Mouse (Mus musculus): ENCODE measurements around the gene Pum1.
"Not testable (repeated sequence)": the region's sequence is repeated elsewhere in the genome, so short reads cannot be mapped to it uniquely, and the experiment has no call there.

Pum1 gene

GRCm38 (mm10) chr4:130662979-130663725, at the start of gene Pum1:
Gene Pum1, plus strand, starts transcription at chr4:130663321.
- peak; percentile 90 to 93 for DNase-seq (ENCODE audit: low spot score in 2 of 2)

GRCm38 (mm10) chr4:130629391-130629790, 33.7 kb upstream of the Pum1 start:
- no peak for DNase-seq (ENCODE audit: low spot score in 2 of 2)

GRCm38 (mm10) chr4:130630232-130630847, 32.8 kb upstream of the Pum1 start:
- no peak for DNase-seq (ENCODE audit: low spot score in 2 of 2)

GRCm38 (mm10) chr4:130635076-130635475, 28.0 kb upstream of the Pum1 start:
- DNase-seq (ENCODE audit: low spot score in 2 of 2), result not testable (repeated sequence)

DNA sequence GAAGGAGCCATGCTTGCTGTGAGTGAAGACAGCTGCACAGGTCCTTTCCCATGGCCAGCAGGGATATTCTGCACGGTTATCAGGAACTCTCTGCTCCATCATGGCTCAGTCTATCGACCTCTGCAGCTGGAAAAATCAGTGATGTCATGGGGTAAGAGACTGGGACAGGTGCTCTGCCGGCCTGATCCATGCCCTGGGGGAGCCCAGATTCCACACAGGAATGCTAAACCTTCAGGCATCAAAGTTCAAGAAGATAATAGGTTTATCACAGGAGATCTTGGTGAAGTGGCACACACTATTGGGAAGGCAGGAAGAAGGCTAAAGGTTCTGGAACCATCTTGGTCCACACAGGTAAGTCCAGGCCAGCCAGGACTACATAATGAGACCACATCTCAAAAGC, 26.4 kb upstream of the Pum1 start:
- no peak for DNase-seq (ENCODE audit: low spot score in 2 of 2)

- no peak for DNase-seq (ENCODE audit: low spot score in 2 of 2)
Measured at GRCm38 (mm10) chr4:130637488-130638422, 25.4 kb upstream of the Pum1 start.

- no peak for DNase-seq (ENCODE audit: low spot score in 2 of 2)
Measured at GRCm38 (mm10) chr4:130640031-130640717, 22.9 kb upstream of the Pum1 start.

DNA sequence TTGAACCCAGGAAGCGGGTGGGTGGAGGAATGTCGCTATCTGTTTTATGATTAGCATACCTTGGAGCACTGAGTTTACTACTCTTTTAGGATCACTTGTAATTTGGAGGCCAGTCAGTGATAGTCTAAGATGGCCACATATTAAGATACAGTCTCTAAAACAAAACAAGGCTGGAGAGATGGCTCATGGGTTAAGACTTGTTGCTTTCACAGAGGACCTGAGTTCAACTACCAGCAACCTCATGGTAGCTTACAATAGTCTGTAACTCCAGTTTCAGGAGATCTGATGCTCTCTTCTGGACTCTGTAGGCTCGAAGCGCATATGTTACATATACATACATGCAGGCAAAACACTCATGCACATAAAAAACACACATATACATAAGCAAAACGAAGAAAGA, 20.7 kb upstream of the Pum1 start:
- no peak for DNase-seq (ENCODE audit: low spot score in 2 of 2)

- DNase-seq (ENCODE audit: low spot score in 2 of 2), result no peak
Measured at GRCm38 (mm10) chr4:130645426-130645825, 17.7 kb upstream of the Pum1 start.

- DNase-seq (ENCODE audit: low spot score in 2 of 2), result no peak
Measured at GRCm38 (mm10) chr4:130651286-130651685, 11.8 kb upstream of the Pum1 start.

- DNase-seq (ENCODE audit: low spot score in 2 of 2), result no peak
Measured at GRCm38 (mm10) chr4:130652546-130652945, 10.6 kb upstream of the Pum1 start.

DNA sequence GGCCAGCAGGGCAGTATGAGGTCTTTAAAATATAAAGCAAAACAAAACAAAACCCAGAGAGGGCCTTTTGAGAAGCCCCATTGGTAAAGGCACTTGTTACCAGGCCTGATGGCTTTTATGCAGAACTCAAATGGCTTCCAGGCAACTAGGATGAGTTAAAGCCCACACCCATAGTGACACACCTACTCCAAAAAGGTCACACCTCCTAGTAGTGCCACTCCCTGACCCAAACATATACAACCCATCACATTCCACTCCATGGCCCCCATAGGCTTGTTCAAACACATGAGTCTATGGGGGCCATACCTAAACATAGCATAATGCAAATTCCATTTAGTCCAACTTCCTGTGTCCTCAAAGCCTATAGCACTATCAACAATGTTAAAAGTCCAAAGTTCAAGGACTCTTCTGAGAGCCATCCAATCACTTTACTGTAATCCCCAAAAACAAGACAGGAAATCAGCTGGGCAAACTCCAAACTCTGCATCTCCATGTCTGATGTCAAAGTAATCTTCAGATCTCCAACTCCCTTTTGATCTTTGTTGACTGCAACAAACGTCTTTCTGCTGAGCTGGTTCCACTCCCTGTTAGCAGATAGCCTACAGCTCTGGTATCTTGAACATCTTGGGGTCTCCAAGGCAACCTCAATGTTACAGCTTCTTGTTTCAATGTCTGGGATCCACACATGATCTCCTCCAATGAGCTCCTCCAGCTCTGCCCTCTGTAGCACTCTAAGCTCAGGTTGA, 5.1 kb upstream of the Pum1 start:
- DNase-seq (ENCODE audit: low spot score in 2 of 2), result no peak

GRCm38 (mm10) chr4:130659470-130659869, 3.7 kb upstream of the Pum1 start:
- DNase-seq (ENCODE audit: low spot score in 2 of 2), result no peak

GRCm38 (mm10) chr4:130660106-130660505, 3.0 kb upstream of the Pum1 start:
- DNase-seq (ENCODE audit: low spot score in 2 of 2), result peak in 1 of 2 experiments; percentile 11

GRCm38 (mm10) chr4:130661151-130661550, 2.0 kb upstream of the Pum1 start:
- DNase-seq (ENCODE audit: low spot score in 2 of 2), result peak in 1 of 2 experiments; percentile 42

DNA sequence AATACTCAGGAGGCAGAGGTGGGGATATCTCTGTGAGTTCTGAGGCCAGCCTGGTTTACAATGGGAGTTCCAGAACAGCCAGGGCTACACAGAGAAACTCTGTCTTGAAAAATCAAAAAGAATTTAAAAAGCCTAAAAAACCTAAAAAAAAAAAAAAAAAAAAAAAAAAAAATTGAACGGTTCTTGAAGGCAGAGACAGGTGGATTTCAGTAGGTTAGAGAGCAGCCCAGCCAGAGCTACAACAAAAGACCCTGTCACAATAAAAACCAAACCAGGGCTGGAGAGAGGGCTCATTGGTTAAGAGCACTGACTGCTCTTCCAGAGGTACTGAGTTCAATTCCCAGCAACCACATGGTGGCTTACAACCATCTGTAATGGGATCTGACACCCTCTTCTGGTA, 816 bp upstream of the Pum1 start:
- DNase-seq (ENCODE audit: low spot score in 2 of 2), result not testable (repeated sequence)

GRCm38 (mm10) chr4:130663810-130664401, 785 bp downstream of the Pum1 start:
- peak; percentile 11 to 24 for DNase-seq (ENCODE audit: low spot score in 2 of 2)

DNA sequence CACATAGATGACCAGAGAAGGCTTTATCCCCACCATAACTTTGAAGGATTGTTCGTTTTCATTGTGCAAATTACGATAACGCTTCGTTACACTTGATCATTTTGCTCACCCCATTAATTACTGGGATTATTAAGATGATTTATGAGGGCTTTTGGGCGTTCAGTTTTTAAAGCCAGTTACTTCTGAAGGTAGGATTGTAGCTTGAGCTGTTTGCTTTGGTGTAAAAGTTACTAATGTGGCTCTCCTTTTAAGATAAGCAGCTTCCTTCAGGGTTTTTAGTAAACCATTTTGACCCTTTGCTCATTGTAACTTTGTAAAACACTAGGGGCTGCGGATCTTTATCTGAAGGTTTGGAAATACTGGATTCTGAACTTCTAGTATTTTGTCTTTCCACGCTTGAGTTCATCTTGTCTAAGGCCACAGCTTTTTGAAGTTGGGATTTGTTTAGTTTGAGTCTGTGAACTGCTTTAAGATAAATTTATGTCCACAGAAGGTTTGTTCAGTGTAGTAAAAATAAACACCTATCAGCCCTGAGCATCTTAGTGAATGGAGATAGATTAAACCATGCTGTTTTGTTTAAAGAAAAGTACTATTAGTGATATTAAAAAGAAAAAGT, 1.4 kb downstream of the Pum1 start:
- no peak for DNase-seq (ENCODE audit: low spot score in 2 of 2)

DNA sequence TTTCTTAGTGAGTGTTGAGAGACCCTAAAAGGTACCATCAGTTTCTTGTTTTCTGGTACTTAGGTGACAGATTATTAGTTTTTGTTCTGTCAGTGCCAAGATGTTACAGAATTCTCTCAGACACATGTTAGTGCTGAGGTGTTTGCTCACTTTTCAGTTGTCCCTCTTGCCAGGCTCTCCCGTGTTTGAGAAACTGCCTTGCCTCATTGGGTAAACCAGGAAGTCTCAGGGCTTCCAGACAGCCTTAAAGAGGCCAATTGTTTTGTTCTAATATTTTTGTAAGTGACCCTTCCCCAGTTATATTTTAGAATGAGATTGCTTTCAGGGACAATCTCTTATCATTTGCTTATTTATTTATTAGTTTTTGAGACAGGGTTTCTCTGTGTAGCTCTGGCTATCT, 2.1 kb downstream of the Pum1 start:
- peak in 1 of 2 experiments; percentile 9 for DNase-seq (ENCODE audit: low spot score in 2 of 2)

DNA sequence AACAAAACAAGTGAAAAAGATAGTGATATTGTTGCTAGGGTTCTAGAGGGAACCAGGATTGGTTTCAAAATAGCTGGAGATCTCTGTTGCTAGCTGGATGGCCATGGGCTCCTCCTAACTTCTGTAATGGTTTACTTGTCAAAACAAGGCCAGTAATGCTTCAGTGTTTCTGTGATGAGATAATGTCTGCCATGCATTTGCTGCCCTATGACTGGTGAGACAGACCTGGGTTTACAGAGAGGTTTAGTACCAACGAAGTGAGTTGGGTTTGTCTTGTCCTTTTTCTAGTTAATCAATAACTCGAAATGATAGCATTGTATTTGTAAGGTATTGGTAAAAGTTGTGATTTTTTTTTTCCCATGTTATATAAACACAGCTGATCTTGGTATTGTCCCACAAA, 4.6 kb downstream of the Pum1 start:
- DNase-seq (ENCODE audit: low spot score in 2 of 2), result no peak
